Mouse (Mus musculus) heart, adult 2 months (tissue): ENCODE measurements at regions not wholly inside any gene's neighbourhood (a gene's known extent, or its start where the extent isn't known, plus 50 kb on each side); places are given as distances from the start of the nearest gene placed in this dataset.

Experiments used
- CTCF ChIP-seq: fragments of 200-600 bp; IDR thresholded peaks from 2 replicates; pipeline ENCODE4 v1.8.1; 2022; ENCODE audit warnings: antibody characterized with exemption, mild to moderate bottlenecking, moderate library complexity
- EP300 ChIP-seq: fragments of 200-500 bp; IDR thresholded peaks from 2 replicates; pipeline ENCODE4 v1.6.1; 2011; ENCODE audit warnings: low read depth, low read length, control low read depth; ENCODE audit not compliant: insufficient read depth

DNA sequence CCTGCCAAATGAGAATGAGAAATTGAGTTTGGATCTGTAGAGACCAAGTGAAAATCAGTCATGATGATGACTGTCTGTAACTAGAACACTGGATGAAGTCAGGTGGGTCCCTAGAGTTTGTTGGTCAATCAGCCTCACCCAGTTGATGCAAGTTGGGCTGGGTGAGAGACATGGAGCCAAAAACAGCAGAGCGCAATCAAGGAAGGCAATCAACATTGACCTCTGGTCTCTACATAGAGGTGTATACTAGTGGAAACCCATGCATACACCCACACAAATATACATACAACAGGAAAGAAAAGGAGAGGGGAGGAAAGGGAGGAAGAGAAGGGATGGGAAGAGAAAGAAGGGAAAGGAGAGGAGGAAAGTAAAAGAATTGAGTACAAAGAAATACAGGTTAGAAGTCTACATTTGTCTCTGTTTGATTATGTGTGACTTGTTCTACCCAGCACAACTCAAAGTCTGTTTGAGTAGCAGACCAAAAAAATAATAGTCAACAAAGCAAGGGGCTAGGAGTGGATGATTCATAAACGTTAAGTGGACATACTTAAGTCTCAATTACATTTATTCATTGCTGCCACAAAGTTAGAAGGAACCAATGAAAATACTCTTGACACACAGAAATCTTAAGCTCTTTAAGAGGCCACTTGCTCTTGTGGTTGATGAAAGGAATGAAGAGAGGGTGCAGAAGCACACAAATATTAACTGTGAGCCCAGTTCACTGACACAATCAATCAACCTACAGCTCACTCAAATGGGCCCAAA lies 97.4 kb downstream of the Nfkbiz start:
- no peak for TF ChIP-seq CTCF
- no peak for TF ChIP-seq EP300
